Comparison of ENCODE assay signal across 15 mouse cellular contexts in the genomic region with DNA sequence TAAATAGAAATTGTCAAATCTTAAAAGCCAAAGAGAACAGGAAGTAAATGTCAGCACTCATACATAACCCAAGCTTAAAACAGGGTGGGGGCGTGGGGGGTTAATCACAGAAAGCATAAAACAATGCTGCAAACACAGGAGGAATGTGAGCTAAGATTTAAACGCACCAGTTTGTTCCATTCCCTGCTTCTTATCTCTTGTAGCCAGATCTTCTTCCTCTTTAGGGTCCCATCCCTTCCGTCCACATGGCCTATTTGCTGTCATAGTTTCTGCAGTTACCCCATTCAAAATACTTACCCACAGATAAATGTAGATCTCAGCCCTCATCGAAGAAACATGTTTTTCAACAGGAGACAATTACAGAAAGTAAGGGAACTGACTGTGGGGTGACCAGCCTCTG.
"Had no signal": no experiment of that assay in that cellular context is flagged by ENCODE, and none has a peak within 500 bp of the region (broad histone marks: within the 10 kb centered on the region; RNA-seq: fewer than 3 reads in every experiment).

No protein-coding gene starts in this region.

- H3K4me2 ChIP-seq: kidney, embryonic 15.5 days; liver, embryonic 15.5 days; midbrain, embryonic 12.5 days; neural tube, embryonic 13.5 days had no signal

- DNase-seq: kidney, adult 11 months; lung, adult 2 months; lung, postnatal 36 days; right cerebral cortex, postnatal 4 days; spleen, adult 18-20 months; thymus, adult 18-20 months; thymus, postnatal 14 days had no signal

- H3K4me1 ChIP-seq: kidney, embryonic 15.5 days; limb, embryonic 10.5 days; liver, embryonic 15.5 days; midbrain, embryonic 12.5 days; neural tube, embryonic 13.5 days had no signal

- H3K27me3 ChIP-seq: kidney, embryonic 15.5 days; liver, embryonic 15.5 days; megakaryocyte, embryonic 14.5 days; midbrain, embryonic 12.5 days; neural tube, embryonic 13.5 days had no signal

- H3K27ac ChIP-seq: kidney, embryonic 15.5 days; limb, embryonic 10.5 days; liver, embryonic 15.5 days; midbrain, embryonic 12.5 days; neural tube, embryonic 13.5 days had no signal

- ATAC-seq: lung, postnatal 0 days; midbrain, embryonic 16.5 days had no signal

- H3K9ac ChIP-seq: kidney, embryonic 15.5 days; liver, embryonic 15.5 days; midbrain, embryonic 12.5 days; neural tube, embryonic 13.5 days had no signal

- H3K4me3 ChIP-seq: kidney, embryonic 15.5 days; limb, embryonic 10.5 days; liver, embryonic 15.5 days; megakaryocyte, embryonic 14.5 days; midbrain, embryonic 12.5 days; neural tube, embryonic 13.5 days had no signal

- H3K9me3 ChIP-seq: kidney, embryonic 15.5 days; limb, embryonic 10.5 days; liver, embryonic 15.5 days; midbrain, embryonic 12.5 days; neural tube, embryonic 13.5 days had no signal

- H3K36me3 ChIP-seq: kidney, embryonic 15.5 days; limb, embryonic 10.5 days; liver, embryonic 15.5 days; midbrain, embryonic 12.5 days; neural tube, embryonic 13.5 days had no signal
